Mouse (Mus musculus): ENCODE measurements around the gene Arfgef2.

- TF ChIP-seq CTCF (IDR thresholded peaks at IDR 0.05; ENCODE audit: extremely low read depth, insufficient read length, insufficient replicate concordance, low read depth, low read length) (no peak), POLR2A (IDR thresholded peaks at IDR 0.05; ENCODE audit: low read depth, low read length) (no peak)
Observed at GRCm38 (mm10) chr2:166909729-166910128, 104.3 kb downstream of the Arfgef2 start.

Measured in small intestine, adult 2 months (tissue).